Mouse (Mus musculus) hindbrain, embryonic 10.5 days (tissue): Measurements from ENCODE around the gene Crybg2. TPM values are rescaled to one million over a fixed set of nuclear protein-coding genes. Genes with fewer than 3 reads are reported as not detected.

Experiments
- DNase-seq: peaks from one replicate; pipeline ENCODE4 v3.0.0-alpha.2; 2017; ENCODE audit warnings: low spot score
- H3K27ac ChIP-seq: fragments of 300-500 bp; sonication (generic); 2 replicates; pipeline ENCODE4 v1.5.1; 2016; ENCODE audit warnings: mild to moderate bottlenecking, moderate library complexity
- H3K27me3 ChIP-seq: fragments of 300-500 bp; sonication (generic); 2 replicates; pipeline ENCODE4 v1.6.1; 2016; ENCODE audit warnings: mild to moderate bottlenecking; ENCODE audit not compliant: poor library complexity, insufficient read depth, severe bottlenecking
- H3K36me3 ChIP-seq: fragments of 300-500 bp; sonication (generic); 2 replicates; pipeline ENCODE4 v1.6.1; 2016; ENCODE audit warnings: mild to moderate bottlenecking, moderate library complexity
- H3K4me1 ChIP-seq: fragments of 300-500 bp; sonication (generic); replicated peaks from 2 replicates; pipeline ENCODE4 v1.6.1; 2016; ENCODE audit warnings: mild to moderate bottlenecking
- H3K4me3 ChIP-seq: fragments of 300-500 bp; sonication (generic); 2 replicates; pipeline ENCODE4 v1.5.1; 2016; ENCODE audit warnings: mild to moderate bottlenecking, moderate library complexity
- H3K9me3 ChIP-seq: fragments of 300-500 bp; sonication (generic); 2 replicates; pipeline ENCODE4 v1.6.1; 2016; ENCODE audit warnings: mild to moderate bottlenecking, moderate library complexity
- WGBS: fragments of 180-500 bp; shearing (Covaris S2); methylation state at CpG from one replicate; pipeline ENCODE4 v1.1.7; 2016; 5-methylcytosine and 5-hydroxymethylcytosine counted together
- polyA plus RNA-seq: library from polyadenylated mRNA; unstranded; fragments of >200 nt; fragmentation: Nextera tagmentation; extraction: Ambion mirVana; gene quantifications from 2 replicates; pipeline ENCODE4 v1.2.1, GENCODE M21; 2016

The Crybg2 gene
- polyA plus RNA-seq, 1 experiment from 2014 or later = 1.6 TPM

- Histone ChIP-seq H3K27me3 (no peaks in the 10 kb centered on the region), H3K36me3 (0 out of 2 replicates have a peak, but pooled peaks cover 6% of the 10 kb centered on the region), H3K4me1 (peaks cover 47% of the 10 kb centered on the region), H3K4me3 (no peak overlapping the region), H3K27ac (no peak overlapping the region), H3K9me3 (no peaks in the 10 kb centered on the region)
- DNase-seq = no peak
- 87% methylated on average over 4 of the region's 4 CpGs for WGBS
Measured at GRCm38 (mm10) chr4:134120916-134121315, 60.3 kb downstream of the Crybg2 start.

GRCm38 (mm10) chr4:134121571-134121970 is 61.0 kb downstream of the Crybg2 start:
- Histone ChIP-seq H3K27me3 (no peaks in the 10 kb centered on the region), H3K36me3 (0 out of 2 replicates have a peak, but pooled peaks cover 11% of the 10 kb centered on the region), H3K4me1 (peaks cover 48% of the 10 kb centered on the region), H3K4me3 (no peak overlapping the region), H3K27ac (peak overlapping the region; percentile 51; the same call in 1 of the 2 replicates), H3K9me3 (no peaks in the 10 kb centered on the region)
- no peak for DNase-seq
- WGBS = 47% methylated on average over 4 of the region's 4 CpGs

GRCm38 (mm10) chr4:134122281-134122680 is 61.7 kb downstream of the Crybg2 start:
- Histone ChIP-seq H3K4me1 (peaks cover 55% of the 10 kb centered on the region), H3K36me3 (0 out of 2 replicates have a peak, but pooled peaks cover 11% of the 10 kb centered on the region), H3K27me3 (no peaks in the 10 kb centered on the region), H3K9me3 (no peaks in the 10 kb centered on the region), H3K27ac (no peak overlapping the region), H3K4me3 (no peak overlapping the region)
- DNase-seq = no peak
- WGBS = 66% methylated on average over 3 of the region's 3 CpGs

GRCm38 (mm10) chr4:134123147-134123546 is 62.5 kb downstream of the Crybg2 start:
- Histone ChIP-seq H3K36me3 (0 out of 2 replicates have a peak, but pooled peaks cover 11% of the 10 kb centered on the region), H3K4me3 (no peak overlapping the region), H3K4me1 (peaks cover 60% of the 10 kb centered on the region), H3K27ac (no peak overlapping the region), H3K27me3 (no peaks in the 10 kb centered on the region), H3K9me3 (no peaks in the 10 kb centered on the region)
- DNase-seq = no peak
- WGBS = 92% methylated on average over 6 of the region's 6 CpGs

DNA sequence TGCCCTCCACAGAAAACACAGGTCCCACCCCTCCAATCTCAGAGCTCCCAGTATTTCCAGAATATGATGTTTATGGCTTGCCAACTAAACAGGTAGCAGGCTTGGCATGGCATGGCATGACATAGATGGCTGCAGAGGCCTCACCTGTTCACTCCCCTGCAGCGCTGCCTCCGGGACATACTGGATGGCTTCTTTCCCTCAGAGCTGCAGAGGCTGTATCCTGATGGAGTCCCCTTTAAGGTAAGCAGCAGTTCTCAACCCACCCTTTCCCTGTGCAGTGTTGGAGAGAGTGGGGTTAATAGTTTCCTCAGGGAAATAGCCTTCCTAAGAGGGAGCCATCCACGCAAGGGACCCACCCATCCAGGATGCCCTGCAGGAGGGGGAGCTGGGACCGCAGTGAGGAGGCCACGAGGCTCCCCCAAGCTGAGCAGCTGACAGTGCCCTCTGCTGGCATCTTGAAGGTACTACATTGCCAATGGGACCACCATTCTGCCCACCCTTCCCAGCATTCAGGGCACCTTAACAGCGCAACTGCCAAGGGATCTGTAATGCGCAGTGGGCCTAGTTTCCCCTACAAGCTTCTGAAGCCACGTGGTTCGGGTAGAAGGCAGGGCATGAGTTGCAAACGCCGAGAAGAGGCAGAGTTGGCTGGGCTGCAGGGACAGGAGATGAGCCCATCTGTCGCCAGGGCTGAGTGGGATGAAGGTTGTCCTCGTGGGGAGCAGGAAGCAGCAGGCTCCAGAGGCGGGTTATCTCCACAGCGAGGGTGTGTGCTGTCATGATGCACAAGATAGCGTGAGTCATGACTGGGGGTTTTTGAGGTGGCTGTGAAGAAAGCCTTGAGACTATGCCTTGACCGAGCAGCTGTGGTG is 63.3 kb downstream of the Crybg2 start:
- Histone ChIP-seq H3K4me3 (no peak overlapping the region), H3K36me3 (0 out of 2 replicates have a peak, but pooled peaks cover 11% of the 10 kb centered on the region), H3K4me1 (peaks cover 60% of the 10 kb centered on the region), H3K9me3 (no peaks in the 10 kb centered on the region), H3K27ac (0 out of 2 replicates have a peak overlapping the region, but pooled peaks have one; percentile 50), H3K27me3 (no peaks in the 10 kb centered on the region)
- peak; percentile 68 for DNase-seq
- 28% methylated on average over 17 of the region's 17 CpGs for WGBS

DNA sequence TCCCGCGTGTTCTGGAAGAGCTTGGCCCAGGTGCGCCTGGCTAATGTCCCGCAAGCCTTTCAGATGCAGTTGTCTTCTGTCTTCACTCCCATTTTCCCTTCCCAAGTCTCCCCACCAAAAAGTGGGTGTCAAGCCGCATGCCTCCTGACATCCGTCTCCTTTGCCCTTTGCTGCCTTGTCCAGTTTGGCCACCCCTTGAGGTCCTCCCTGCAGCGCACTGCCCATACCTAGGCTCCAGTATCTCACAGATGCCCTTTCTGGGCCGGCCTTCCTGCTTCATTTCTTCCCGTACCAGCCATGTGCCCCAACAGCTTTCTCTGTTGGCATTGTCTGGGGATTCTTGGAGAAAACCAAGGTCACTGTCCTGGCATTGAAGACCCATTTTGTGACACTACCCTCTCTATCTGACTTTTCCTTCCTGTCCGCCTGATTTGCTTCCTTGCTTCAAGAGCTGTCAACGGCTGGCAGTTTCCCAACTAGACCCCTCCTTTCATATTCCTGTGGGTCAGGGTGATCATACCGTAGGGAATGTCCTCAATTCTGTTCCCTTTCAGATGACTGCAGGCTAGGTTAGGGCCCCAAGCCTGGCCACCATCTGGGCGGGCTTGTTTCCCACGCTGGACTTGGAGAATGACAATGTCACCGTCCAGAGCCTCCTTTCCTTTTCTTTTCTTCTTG is 64.9 kb downstream of the Crybg2 start:
- Histone ChIP-seq H3K4me3 (no peak overlapping the region), H3K4me1 (peaks cover 58% of the 10 kb centered on the region), H3K27ac (no peak overlapping the region), H3K27me3 (no peaks in the 10 kb centered on the region), H3K36me3 (peaks cover 19% of the 10 kb centered on the region), H3K9me3 (no peaks in the 10 kb centered on the region)
- DNase-seq = no peak
- WGBS = 90% methylated on average over 15 of the region's 15 CpGs

- Histone ChIP-seq H3K27me3 (no peaks in the 10 kb centered on the region), H3K9me3 (no peaks in the 10 kb centered on the region), H3K4me3 (peak overlapping the region; percentile 81; the same call in 1 of the 2 replicates), H3K4me1 (peaks cover 52% of the 10 kb centered on the region), H3K36me3 (peaks cover 29% of the 10 kb centered on the region), H3K27ac (no peak overlapping the region)
- 84% methylated on average over 21 of the region's 21 CpGs for WGBS
- no peak for DNase-seq
Measured at GRCm38 (mm10) chr4:134126300-134127120, 65.9 kb downstream of the Crybg2 start.

GRCm38 (mm10) chr4:134127121-134127455 is 66.5 kb downstream of the Crybg2 start:
- peaks cover 46% of the 10 kb centered on the region for H3K4me1 ChIP-seq
- DNase-seq = no peak
- 89% methylated on average over 7 of the region's 7 CpGs for WGBS
- H3K36me3 ChIP-seq = peaks cover 35% of the 10 kb centered on the region
- H3K4me3 ChIP-seq = peak overlapping the region; percentile 81
- H3K27me3 ChIP-seq = no peaks in the 10 kb centered on the region
- no peak overlapping the region for H3K27ac ChIP-seq
- no peaks in the 10 kb centered on the region for H3K9me3 ChIP-seq

- H3K9me3 ChIP-seq = no peaks in the 10 kb centered on the region
- peaks cover 44% of the 10 kb centered on the region for H3K4me1 ChIP-seq
- DNase-seq = no peak
- H3K36me3 ChIP-seq = peaks cover 41% of the 10 kb centered on the region
- WGBS = 60% methylated on average over 8 of the region's 8 CpGs
- H3K27ac ChIP-seq = peak overlapping the region; percentile 90
- H3K27me3 ChIP-seq = no peaks in the 10 kb centered on the region
- peak overlapping the region; percentile 81 for H3K4me3 ChIP-seq
Measured at GRCm38 (mm10) chr4:134127793-134128192, 67.2 kb downstream of the Crybg2 start.

GRCm38 (mm10) chr4:134128221-134128982 is 67.8 kb downstream of the Crybg2 start, which contains the start of gene Sh3bgrl3:
Sh3bgrl3 (minus strand) TSS chr4:134128789.
- Histone ChIP-seq H3K9me3 (no peaks in the 10 kb centered on the region), H3K4me1 (peaks cover 44% of the 10 kb centered on the region), H3K27me3 (no peaks in the 10 kb centered on the region), H3K27ac (peak within 1 kb of the TSS; percentile 90), H3K4me3 (peak within 1 kb of the TSS; percentile 81), H3K36me3 (peaks cover 44% of the 10 kb centered on the region)
- peak; percentile 90 for DNase-seq
- under 1% methylated on average over 50 of the region's 50 CpGs for WGBS

GRCm38 (mm10) chr4:134128983-134129362 is 68.4 kb downstream of the Crybg2 start:
- no peaks in the 10 kb centered on the region for H3K27me3 ChIP-seq
- H3K4me1 ChIP-seq = peaks cover 40% of the 10 kb centered on the region
- peaks cover 50% of the 10 kb centered on the region for H3K36me3 ChIP-seq
- WGBS = 4% methylated on average over 14 of the region's 14 CpGs
- DNase-seq = no peak
- no peaks in the 10 kb centered on the region for H3K9me3 ChIP-seq
- H3K27ac ChIP-seq = peak overlapping the region; percentile 90
- H3K4me3 ChIP-seq = peak overlapping the region; percentile 81

DNA sequence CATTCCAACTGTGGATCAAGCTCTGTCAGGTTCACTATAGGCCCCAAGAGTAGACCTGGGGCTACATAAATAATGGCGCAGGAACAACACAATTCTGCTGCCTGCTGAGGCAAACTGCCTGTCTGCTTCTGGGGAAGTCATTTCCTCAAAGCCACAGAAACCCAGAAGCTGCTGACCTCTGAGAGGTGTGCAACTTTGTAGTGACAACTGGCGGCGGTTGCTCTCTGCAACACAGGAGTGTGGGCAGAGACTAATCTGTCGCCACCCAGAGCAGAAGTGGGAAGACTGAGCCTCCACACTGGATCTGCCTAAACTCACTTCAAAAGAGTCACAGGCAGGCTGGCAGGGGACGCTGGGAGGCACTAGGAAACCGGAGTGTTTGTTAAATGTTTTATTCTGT is 68.9 kb downstream of the Crybg2 start:
- Histone ChIP-seq H3K36me3 (peaks cover 51% of the 10 kb centered on the region), H3K27ac (peak overlapping the region; percentile 90; the same call in 1 of the 2 replicates), H3K4me1 (peaks cover 35% of the 10 kb centered on the region), H3K4me3 (peak overlapping the region; percentile 81), H3K27me3 (no peaks in the 10 kb centered on the region), H3K9me3 (no peaks in the 10 kb centered on the region)
- DNase-seq = no peak
- 48% methylated on average over 6 of the region's 6 CpGs for WGBS
